Mouse (Mus musculus) left cerebral cortex, adult 8-10 months (tissue): ENCODE measurements around the gene Fam178b. TPM values are rescaled to one million over a fixed set of nuclear protein-coding genes. Genes with fewer than 3 reads are reported as not detected.

Experiments used
- DNase-seq, 2 experiments: peaks; one replicate each; pipeline ENCODE4 v3.0.0; 2022; ENCODE audit warnings: low spot score in 2 of 2
- total RNA-seq, 4 experiments: library from RNA; stranded (reverse); gene quantifications; 2 replicates each; pipeline ENCODE4 v1.2.4; 2022

Fam178b gene
- total RNA-seq, 4 experiments from 2014 or later, result 0.57 TPM; not detected in 3

GRCm38 (mm10) chr1:36588476-36589450 is 94.2 kb downstream of the Fam178b start:
- DNase-seq, result no peak

GRCm38 (mm10) chr1:36587860-36588259 is 95.1 kb downstream of the Fam178b start:
- no peak for DNase-seq

- no peak for DNase-seq
Observed at GRCm38 (mm10) chr1:36586288-36586687, 96.7 kb downstream of the Fam178b start.

GRCm38 (mm10) chr1:36583408-36584116 is 99.4 kb downstream of the Fam178b start:
- DNase-seq, result no peak

GRCm38 (mm10) chr1:36582211-36582610 is 100.8 kb downstream of the Fam178b start:
- no peak for DNase-seq

- no peak for DNase-seq
Observed at GRCm38 (mm10) chr1:36581260-36581659, 101.7 kb downstream of the Fam178b start.

- peak; percentile 32 to 54 for DNase-seq
Observed at GRCm38 (mm10) chr1:36580384-36581207, 102.4 kb downstream of the Fam178b start.

GRCm38 (mm10) chr1:36579974-36580383 is 103.0 kb downstream of the Fam178b start:
- DNase-seq, result no peak

GRCm38 (mm10) chr1:36576991-36577675 is 105.8 kb downstream of the Fam178b start:
- no peak for DNase-seq

GRCm38 (mm10) chr1:36575347-36575746 is 107.6 kb downstream of the Fam178b start:
- DNase-seq, result no peak

- no peak for DNase-seq
Observed at GRCm38 (mm10) chr1:36574196-36574955, 108.6 kb downstream of the Fam178b start.

- DNase-seq, result no peak
Observed at GRCm38 (mm10) chr1:36573524-36573923, 109.5 kb downstream of the Fam178b start.

GRCm38 (mm10) chr1:36572709-36573108 is 110.3 kb downstream of the Fam178b start:
- DNase-seq, result no peak

GRCm38 (mm10) chr1:36572140-36572700 is 110.8 kb downstream of the Fam178b start:
- DNase-seq, result no peak

- no peak for DNase-seq
Observed at GRCm38 (mm10) chr1:36571627-36572026, 111.4 kb downstream of the Fam178b start.

GRCm38 (mm10) chr1:36570320-36570719 is 112.7 kb downstream of the Fam178b start:
- DNase-seq, result no peak

- DNase-seq, result no peak
Observed at GRCm38 (mm10) chr1:36569694-36570276, 113.2 kb downstream of the Fam178b start.

GRCm38 (mm10) chr1:36568776-36569175 is 114.2 kb downstream of the Fam178b start:
- DNase-seq, result no peak
